Mouse (Mus musculus): ENCODE measurements around the gene Mgarp. TPM values are rescaled to one million over a fixed set of nuclear protein-coding genes. Genes with fewer than 3 reads are reported as not detected.

The Mgarp gene
- not detected for total RNA-seq (2023)

GRCm38 (mm10) chr3:51396219-51397068 is at the start of gene Mgarp:
Gene Mgarp, minus strand, starts transcription at chr3:51396738.

GRCm38 (mm10) chr3:51415098-51416072 is 18.8 kb upstream of the Mgarp start, which contains the start of gene Naa15:
Gene Naa15, plus strand, starts transcription at chr3:51415148.

GRCm38 (mm10) chr3:51408561-51409183 is 12.1 kb upstream of the Mgarp start, which contains the start of gene Ndufc1:
Gene Ndufc1, minus strand, starts transcription at chr3:51408988.

GRCm38 (mm10) chr3:51340552-51341267 is 55.8 kb downstream of the Mgarp start, which contains the start of gene Elf2:
Gene Elf2, minus strand, starts transcription at chr3:51340663.

Other genes with a start within 250 kb of the Mgarp start
- 10 to 100 TPM; 13.9 to 17.1 TPM for gene Noct, start 172.3 kb downstream of the Mgarp start, total RNA-seq (2023)
- 10 to 100 TPM; 80.6 to 83.8 TPM for gene Elf2, start 56.1 kb downstream of the Mgarp start, total RNA-seq (2023)
- 10 to 100 TPM; 56.3 to 67.2 TPM for gene Ndufc1, start 12.2 kb upstream of the Mgarp start, total RNA-seq (2023)
- gene Naa15, start 18.4 kb upstream of the Mgarp start, total RNA-seq (2023) = 10 to 100 TPM; 31.2 to 41.8 TPM
- gene Rab33b, start 87.2 kb upstream of the Mgarp start, total RNA-seq (2023) = 10 to 100 TPM; 23.6 to 28.1 TPM
- 10 to 100 TPM; 42.7 to 48.2 TPM for gene Setd7, start 164.1 kb upstream of the Mgarp start, total RNA-seq (2023)